Mouse (Mus musculus): Measurements from ENCODE around the gene Golm1. TPM values are rescaled to one million over a fixed set of nuclear protein-coding genes. Genes with fewer than 3 reads are reported as not detected.

Golm1 gene
- polyA plus RNA-seq, 1 experiment from 2014 or later = 34.5 TPM

DNA sequence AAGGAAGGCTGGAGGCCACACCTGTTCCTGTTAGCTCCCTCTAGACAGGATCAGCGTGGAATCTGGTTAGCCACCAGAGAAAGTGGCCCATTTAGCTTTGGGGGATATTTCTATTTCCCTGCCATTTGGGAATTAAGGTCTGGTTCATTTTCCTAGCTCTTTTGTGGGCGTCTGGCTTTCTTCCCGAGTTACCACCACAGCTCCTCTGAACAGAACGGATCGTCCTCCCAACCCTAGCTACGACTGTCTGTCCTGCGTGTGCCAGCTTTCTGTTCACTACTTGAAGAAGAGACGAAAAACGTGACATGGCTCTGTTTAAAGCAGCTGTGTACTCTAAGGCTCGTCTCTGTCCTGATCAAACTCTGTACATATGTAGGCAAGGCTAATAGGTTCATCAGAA is 5.7 kb downstream of the Golm1 start:
- no peaks in the 10 kb centered on the region for H3K9me3 ChIP-seq (ENCODE audit: control insufficient read depth, low read length)
- H3K27me3 ChIP-seq (ENCODE audit: control insufficient read depth, insufficient read depth, low read depth, low read length) = no peaks in the 10 kb centered on the region
- no peak overlapping the region for H3K9ac ChIP-seq (ENCODE audit: low read length)
- no peak overlapping the region for H3K4me2 ChIP-seq (ENCODE audit: low read depth, low read length)
- no peak for ATAC-seq (ENCODE audit: low read depth)
- no peak overlapping the region for H3K27ac ChIP-seq (ENCODE audit: low read length)
- no peak overlapping the region for H3K4me3 ChIP-seq (ENCODE audit: low read length)
- H3K36me3 ChIP-seq (ENCODE audit: control insufficient read depth, insufficient read depth, low read length) = 0 out of 2 replicates have a peak, but pooled peaks cover 3% of the 10 kb centered on the region
- WGBS = 90% methylated on average over 10 of the region's 10 CpGs
- H3K4me1 ChIP-seq (replicated peaks; ENCODE audit: control insufficient read depth, insufficient read depth, low read length) = peaks cover 15% of the 10 kb centered on the region

DNA sequence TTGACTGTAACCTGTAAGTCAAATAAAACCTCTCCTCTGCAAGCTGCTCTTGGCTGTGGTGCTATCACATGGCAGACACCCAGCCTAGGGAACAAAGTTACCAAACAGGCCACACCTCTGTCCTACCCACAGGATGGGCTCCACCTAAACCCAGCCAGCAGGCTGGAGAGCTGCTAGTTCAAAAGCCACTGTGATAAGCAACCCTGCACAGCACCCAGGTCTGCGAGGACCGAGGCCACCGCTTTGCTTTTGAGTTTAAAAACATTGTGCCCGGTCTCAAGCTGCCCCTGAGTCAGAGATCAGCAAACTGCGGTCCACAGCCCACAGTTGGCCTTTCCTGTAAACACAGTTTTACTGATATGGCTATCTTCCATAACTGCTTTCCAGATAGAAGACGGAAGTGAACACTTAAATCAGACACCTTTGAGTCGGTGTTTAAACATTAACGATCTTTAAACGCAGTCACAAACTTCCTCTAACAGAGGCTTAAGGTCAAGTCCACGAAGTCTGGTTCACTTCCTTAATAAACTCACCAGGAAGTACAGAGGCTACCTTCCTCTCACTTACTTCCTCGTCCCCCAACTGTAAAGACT is 7.0 kb downstream of the Golm1 start:
- Histone ChIP-seq H3K27me3 (ENCODE audit: control insufficient read depth, insufficient read depth, low read depth, low read length) (no peaks in the 10 kb centered on the region), H3K4me2 (ENCODE audit: low read depth, low read length) (0 out of 2 replicates have a peak overlapping the region, but pooled peaks have one; percentile 27), H3K36me3 (ENCODE audit: control insufficient read depth, insufficient read depth, low read length) (0 out of 2 replicates have a peak, but pooled peaks cover 3% of the 10 kb centered on the region), H3K9ac (ENCODE audit: low read length) (peak overlapping the region; percentile 43), H3K4me1 (replicated peaks; ENCODE audit: control insufficient read depth, insufficient read depth, low read length) (peaks cover 8% of the 10 kb centered on the region), H3K9me3 (ENCODE audit: control insufficient read depth, low read length) (no peaks in the 10 kb centered on the region), H3K27ac (ENCODE audit: low read length) (peak overlapping the region; percentile 88), H3K4me3 (ENCODE audit: low read length) (no peak overlapping the region)
- ATAC-seq (ENCODE audit: low read depth) = peak; percentile 75
- WGBS = 17% methylated on average over 11 of the region's 11 CpGs

DNA sequence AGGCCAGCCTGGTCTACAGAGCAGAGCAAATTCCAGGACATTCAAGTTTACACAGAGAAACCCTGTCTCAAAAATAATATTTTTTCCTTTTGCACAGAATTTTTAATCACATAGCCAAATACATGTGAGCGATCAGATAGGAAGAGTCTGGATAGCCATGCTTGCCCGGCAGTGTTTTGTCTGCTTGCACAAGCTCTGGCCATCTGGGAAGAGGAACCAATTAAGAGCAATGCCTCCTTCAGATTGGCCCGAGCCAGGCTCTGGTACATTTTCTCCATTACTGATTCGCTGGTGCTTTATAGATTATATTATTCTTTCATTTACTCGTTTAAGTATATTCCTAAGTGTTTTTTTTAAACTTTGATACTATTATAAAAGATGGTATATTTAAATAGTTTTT is 7.8 kb downstream of the Golm1 start:
- Histone ChIP-seq H3K27me3 (ENCODE audit: control insufficient read depth, insufficient read depth, low read depth, low read length) (no peaks in the 10 kb centered on the region), H3K4me1 (replicated peaks; ENCODE audit: control insufficient read depth, insufficient read depth, low read length) (peaks cover 7% of the 10 kb centered on the region), H3K4me2 (ENCODE audit: low read depth, low read length) (no peak overlapping the region), H3K9me3 (ENCODE audit: control insufficient read depth, low read length) (no peaks in the 10 kb centered on the region), H3K36me3 (ENCODE audit: control insufficient read depth, insufficient read depth, low read length) (0 out of 2 replicates have a peak, but pooled peaks cover 3% of the 10 kb centered on the region), H3K9ac (ENCODE audit: low read length) (no peak overlapping the region), H3K27ac (ENCODE audit: low read length) (no peak overlapping the region), H3K4me3 (ENCODE audit: low read length) (no peak overlapping the region)
- 86% methylated on average over 5 of the region's 5 CpGs for WGBS
- no peak for ATAC-seq (ENCODE audit: low read depth)

DNA sequence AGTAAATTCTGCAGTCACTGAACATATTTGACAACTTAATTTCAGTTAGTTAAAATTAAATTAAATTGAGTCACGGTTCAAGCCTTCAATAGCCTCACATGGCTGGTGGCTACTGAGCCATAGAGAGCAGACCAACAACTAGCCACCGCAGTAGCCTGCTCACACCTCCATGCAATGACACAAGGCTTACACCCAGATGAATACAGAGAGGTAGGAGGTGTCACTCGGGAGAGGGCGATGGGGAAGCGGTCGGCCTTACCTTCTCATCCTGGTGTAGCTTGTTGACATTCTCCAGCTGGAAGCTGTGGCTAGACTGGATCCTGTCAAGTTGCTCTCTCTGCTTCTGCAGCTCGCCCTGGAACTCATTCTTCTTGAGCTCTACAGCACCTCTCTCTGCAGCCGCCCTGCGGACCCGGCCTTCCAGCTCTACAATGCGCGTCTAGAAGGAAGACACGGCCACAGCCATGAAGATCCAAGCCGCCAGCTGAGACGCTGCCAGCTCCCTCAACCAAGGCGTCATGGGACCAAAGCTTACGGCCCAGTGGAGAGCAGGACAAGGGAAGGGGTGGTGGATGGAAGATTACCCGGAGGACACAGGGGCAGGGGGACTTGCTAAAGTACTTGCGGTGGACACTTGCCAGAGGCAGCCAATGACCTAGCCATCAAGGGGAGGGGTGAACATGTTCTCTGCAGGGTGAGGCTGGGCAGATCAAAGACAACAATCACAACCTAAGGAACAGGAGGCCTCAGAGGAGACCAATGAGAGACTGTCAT is 11.5 kb downstream of the Golm1 start:
- Histone ChIP-seq H3K9me3 (ENCODE audit: control insufficient read depth, low read length) (no peaks in the 10 kb centered on the region), H3K4me3 (ENCODE audit: low read length) (no peak overlapping the region), H3K4me2 (ENCODE audit: low read depth, low read length) (no peak overlapping the region), H3K36me3 (ENCODE audit: control insufficient read depth, insufficient read depth, low read length) (0 out of 2 replicates have a peak, but pooled peaks cover 3% of the 10 kb centered on the region), H3K4me1 (replicated peaks; ENCODE audit: control insufficient read depth, insufficient read depth, low read length) (peaks cover 7% of the 10 kb centered on the region), H3K9ac (ENCODE audit: low read length) (no peak overlapping the region), H3K27me3 (ENCODE audit: control insufficient read depth, insufficient read depth, low read depth, low read length) (no peaks in the 10 kb centered on the region), H3K27ac (ENCODE audit: low read length) (no peak overlapping the region)
- WGBS = 87% methylated on average over 19 of the region's 19 CpGs
- no peak for ATAC-seq (ENCODE audit: low read depth)

DNA sequence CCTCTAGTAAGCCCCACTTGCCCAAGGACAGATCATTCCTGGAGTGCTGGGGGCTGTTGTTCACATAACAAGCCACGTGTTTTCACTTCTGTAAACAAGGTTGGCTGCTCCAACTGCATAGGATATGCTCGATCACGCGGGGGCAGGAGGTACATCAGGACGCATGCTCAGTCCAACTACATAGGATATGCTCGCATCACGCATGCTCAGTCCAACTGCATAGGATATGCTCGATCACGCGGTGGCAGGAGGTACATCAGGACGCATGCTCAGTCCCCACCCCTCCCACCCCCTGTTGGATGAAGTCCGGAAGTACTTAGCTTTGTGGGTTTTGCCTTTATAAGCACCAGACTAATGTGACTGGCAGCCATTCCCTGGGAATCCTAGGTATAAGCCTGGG is 13.6 kb downstream of the Golm1 start:
- H3K9ac ChIP-seq (ENCODE audit: low read length) = no peak overlapping the region
- no peak for ATAC-seq (ENCODE audit: low read depth)
- H3K36me3 ChIP-seq (ENCODE audit: control insufficient read depth, insufficient read depth, low read length) = 0 out of 2 replicates have a peak, but pooled peaks cover 3% of the 10 kb centered on the region
- 94% methylated on average over 12 of the region's 12 CpGs for WGBS
- H3K4me3 ChIP-seq (ENCODE audit: low read length) = no peak overlapping the region
- no peak overlapping the region for H3K4me2 ChIP-seq (ENCODE audit: low read depth, low read length)
- H3K9me3 ChIP-seq (ENCODE audit: control insufficient read depth, low read length) = no peaks in the 10 kb centered on the region
- no peaks in the 10 kb centered on the region for H3K4me1 ChIP-seq (replicated peaks; ENCODE audit: control insufficient read depth, insufficient read depth, low read length)
- H3K27me3 ChIP-seq (ENCODE audit: control insufficient read depth, insufficient read depth, low read depth, low read length) = no peaks in the 10 kb centered on the region
- H3K27ac ChIP-seq (ENCODE audit: low read length) = no peak overlapping the region

DNA sequence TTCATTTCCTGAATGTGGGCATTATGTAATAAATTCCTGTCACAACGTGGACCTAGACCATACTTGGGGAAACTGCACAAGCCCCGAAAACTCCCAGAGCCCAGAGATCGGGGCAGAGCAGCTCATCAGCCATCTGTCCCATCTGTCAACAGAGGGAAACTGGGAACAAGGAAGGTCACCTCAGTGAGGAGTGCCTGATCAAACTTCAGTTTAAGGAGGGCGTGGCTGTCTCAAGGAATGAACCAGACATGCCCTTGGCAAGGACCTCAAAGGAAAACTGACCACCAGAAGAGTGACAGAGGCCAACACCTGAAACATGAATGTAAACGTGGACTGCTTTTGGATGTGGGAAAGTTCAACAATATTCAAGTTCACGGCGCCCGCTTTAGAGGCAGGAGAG is 14.2 kb downstream of the Golm1 start:
- 84% methylated on average over 8 of the region's 8 CpGs for WGBS

DNA sequence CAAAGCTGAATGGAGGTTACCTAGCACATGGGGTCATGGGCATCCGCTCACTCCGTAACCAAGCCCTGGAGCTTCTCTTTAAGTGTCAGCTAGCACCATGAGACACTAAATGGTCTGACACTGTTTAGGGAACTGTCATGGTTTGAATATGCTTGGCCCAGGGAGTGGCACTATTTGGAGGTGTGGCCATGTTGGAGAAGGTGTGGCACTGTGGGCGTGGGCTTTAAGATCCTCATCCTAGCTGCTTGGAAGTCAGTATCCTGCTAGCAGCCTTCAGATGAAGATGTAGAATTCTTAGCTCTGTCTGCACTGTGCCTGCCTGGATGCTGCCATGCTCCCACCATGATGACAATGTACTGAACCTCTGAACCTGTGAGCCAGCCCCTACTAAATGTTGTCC is 15.2 kb downstream of the Golm1 start:
- H3K9ac ChIP-seq (ENCODE audit: low read length) = no peak overlapping the region
- no peak overlapping the region for H3K4me2 ChIP-seq (ENCODE audit: low read depth, low read length)
- H3K27me3 ChIP-seq (ENCODE audit: control insufficient read depth, insufficient read depth, low read depth, low read length) = no peaks in the 10 kb centered on the region
- no peak overlapping the region for H3K4me3 ChIP-seq (ENCODE audit: low read length)
- H3K9me3 ChIP-seq (ENCODE audit: control insufficient read depth, low read length) = no peaks in the 10 kb centered on the region
- no peaks in the 10 kb centered on the region for H3K4me1 ChIP-seq (replicated peaks; ENCODE audit: control insufficient read depth, insufficient read depth, low read length)
- H3K36me3 ChIP-seq (ENCODE audit: control insufficient read depth, insufficient read depth, low read length) = 0 out of 2 replicates have a peak, but pooled peaks cover 3% of the 10 kb centered on the region
- 95% methylated on average over 3 of the region's 3 CpGs for WGBS
- H3K27ac ChIP-seq (ENCODE audit: low read length) = no peak overlapping the region
- ATAC-seq (ENCODE audit: low read depth) = no peak

More for the DNA sequence above, 14.2 kb downstream of the Golm1 start:
- Histone ChIP-seq H3K9ac (ENCODE audit: low read length) (no peak overlapping the region), H3K27ac (ENCODE audit: low read length) (no peak overlapping the region), H3K4me1 (replicated peaks; ENCODE audit: control insufficient read depth, insufficient read depth, low read length) (no peaks in the 10 kb centered on the region), H3K4me3 (ENCODE audit: low read length) (no peak overlapping the region), H3K27me3 (ENCODE audit: control insufficient read depth, insufficient read depth, low read depth, low read length) (no peaks in the 10 kb centered on the region), H3K36me3 (ENCODE audit: control insufficient read depth, insufficient read depth, low read length) (0 out of 2 replicates have a peak, but pooled peaks cover 3% of the 10 kb centered on the region), H3K9me3 (ENCODE audit: control insufficient read depth, low read length) (no peaks in the 10 kb centered on the region), H3K4me2 (ENCODE audit: low read depth, low read length) (no peak overlapping the region)
- no peak for ATAC-seq (ENCODE audit: low read depth)

DNA sequence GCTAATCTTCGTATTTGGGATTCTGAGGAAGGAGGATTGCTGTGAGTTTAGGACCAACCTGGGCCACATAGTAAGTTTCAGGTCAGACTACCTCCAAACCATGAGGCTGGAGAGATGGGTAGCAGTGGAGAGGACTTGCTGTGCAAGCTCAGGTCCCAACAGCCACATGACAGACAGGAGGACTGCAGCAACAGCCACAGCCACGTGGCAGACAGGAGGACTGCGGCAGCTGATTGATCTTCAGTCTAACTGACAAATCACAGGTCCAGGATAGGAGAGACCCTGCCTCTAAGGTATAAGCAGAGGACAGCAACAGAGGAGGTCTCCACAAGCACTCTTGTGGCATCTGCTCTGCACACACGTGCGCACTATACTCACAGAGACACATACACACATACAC is 17.8 kb downstream of the Golm1 start:
- WGBS = 88% methylated on average over 5 of the region's 5 CpGs
- Histone ChIP-seq H3K27ac (ENCODE audit: low read length) (no peak overlapping the region), H3K9ac (ENCODE audit: low read length) (no peak overlapping the region), H3K27me3 (ENCODE audit: control insufficient read depth, insufficient read depth, low read depth, low read length) (no peaks in the 10 kb centered on the region), H3K36me3 (ENCODE audit: control insufficient read depth, insufficient read depth, low read length) (no peaks in the 10 kb centered on the region), H3K4me1 (replicated peaks; ENCODE audit: control insufficient read depth, insufficient read depth, low read length) (no peaks in the 10 kb centered on the region), H3K9me3 (ENCODE audit: control insufficient read depth, low read length) (no peaks in the 10 kb centered on the region), H3K4me2 (ENCODE audit: low read depth, low read length) (no peak overlapping the region), H3K4me3 (ENCODE audit: low read length) (no peak overlapping the region)
- ATAC-seq (ENCODE audit: low read depth) = no peak

DNA sequence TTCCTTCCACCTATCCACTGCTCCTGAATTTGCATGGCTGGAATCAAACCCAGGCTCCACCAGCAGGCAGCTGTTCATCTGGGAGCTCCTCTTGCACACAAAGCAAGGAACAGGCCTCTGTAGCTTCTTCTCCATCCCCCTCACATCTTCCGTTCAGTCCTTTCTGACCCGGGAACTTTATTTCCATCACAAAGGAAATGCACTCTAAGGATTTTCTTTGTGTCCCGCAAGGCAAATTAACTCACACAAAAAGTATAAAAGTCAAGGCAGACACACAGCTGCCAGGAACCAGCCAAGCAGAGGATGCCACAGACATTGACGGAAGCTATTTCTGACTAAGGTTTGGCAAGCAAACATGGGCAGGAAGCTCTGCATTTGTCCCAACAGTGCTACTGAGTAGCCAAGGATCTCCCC is 18.6 kb downstream of the Golm1 start:
- Histone ChIP-seq H3K9ac (ENCODE audit: low read length) (no peak overlapping the region), H3K27me3 (ENCODE audit: control insufficient read depth, insufficient read depth, low read depth, low read length) (no peaks in the 10 kb centered on the region), H3K4me2 (ENCODE audit: low read depth, low read length) (no peak overlapping the region), H3K36me3 (ENCODE audit: control insufficient read depth, insufficient read depth, low read length) (no peaks in the 10 kb centered on the region), H3K4me1 (replicated peaks; ENCODE audit: control insufficient read depth, insufficient read depth, low read length) (no peaks in the 10 kb centered on the region), H3K4me3 (ENCODE audit: low read length) (no peak overlapping the region), H3K27ac (ENCODE audit: low read length) (peak overlapping the region; percentile 36), H3K9me3 (ENCODE audit: control insufficient read depth, low read length) (no peaks in the 10 kb centered on the region)
- no peak for ATAC-seq (ENCODE audit: low read depth)
- 64% methylated on average over 4 of the region's 4 CpGs for WGBS

Measured in lung, embryonic 16.5 days (tissue).